Mouse (Mus musculus) kidney, adult 2 months (tissue): ENCODE data around the gene Stx4a. TPM values are rescaled to one million over a fixed set of nuclear protein-coding genes. Genes with fewer than 3 reads are reported as not detected.
"Not testable (repeated sequence)": the region's sequence is repeated elsewhere in the genome, so short reads cannot be mapped to it uniquely, and the experiment has no call there.

ENCODE experiments used
- DNase-seq: peaks from one replicate; pipeline ENCODE4 v3.0.0; 2021
- H3K27ac ChIP-seq: fragments of 200-500 bp; 2 replicates; pipeline ENCODE4 v1.5.1; 2012; ENCODE audit warnings: low read depth, low read length, control low read depth, inconsistent platforms; ENCODE audit not compliant: insufficient read depth
- H3K27me3 ChIP-seq: fragments of 200-500 bp; replicated peaks from 2 replicates; pipeline ENCODE4 v1.6.1; 2012; ENCODE audit warnings: mild to moderate bottlenecking, moderate library complexity, low read length, inconsistent platforms; ENCODE audit not compliant: control insufficient read depth, insufficient read depth
- H3K36me3 ChIP-seq: fragments of 200-500 bp; 2 replicates; pipeline ENCODE4 v1.6.1; 2012; ENCODE audit warnings: mild to moderate bottlenecking, moderate library complexity, low read length, inconsistent platforms; ENCODE audit not compliant: control insufficient read depth, insufficient read depth
- H3K4me1 ChIP-seq: fragments of 200-500 bp; 2 replicates; pipeline ENCODE4 v1.6.1; 2011; ENCODE audit warnings: low read length; ENCODE audit not compliant: control insufficient read depth, insufficient read depth
- H3K4me3 ChIP-seq: fragments of 200-500 bp; 2 replicates; pipeline ENCODE4 v1.5.1; 2011; ENCODE audit warnings: mild to moderate bottlenecking, low read depth, low read length, control low read depth; ENCODE audit not compliant: insufficient read depth
- CTCF ChIP-seq: fragments of 200-500 bp; conservative IDR thresholded peaks from 2 replicates; pipeline ENCODE4 v1.5.1; 2011; ENCODE audit warnings: low read depth, mild to moderate bottlenecking, control low read depth, low read length, moderate library complexity, mixed read lengths; ENCODE audit not compliant: insufficient read depth, insufficient read length
- POLR2A ChIP-seq: fragments of 200-500 bp; IDR thresholded peaks from one replicate; pipeline ENCODE4 v1.6.1; 2011; ENCODE audit warnings: low read depth, low read length, control low read depth
- WGBS: fragments of 180-500 bp; shearing (Covaris S2); methylation state at CpG from one replicate; pipeline ENCODE4 v1.1.7; 2018; 5-methylcytosine and 5-hydroxymethylcytosine counted together
- polyA plus RNA-seq: library from polyadenylated mRNA; depleted of rRNA; stranded (reverse); fragments of >200 nt; gene quantifications from 2 replicates; pipeline ENCODE4 v1.2.3, GENCODE M21; 2012

The Stx4a gene
- polyA plus RNA-seq, 1 experiment, result 66.5 TPM

DNA sequence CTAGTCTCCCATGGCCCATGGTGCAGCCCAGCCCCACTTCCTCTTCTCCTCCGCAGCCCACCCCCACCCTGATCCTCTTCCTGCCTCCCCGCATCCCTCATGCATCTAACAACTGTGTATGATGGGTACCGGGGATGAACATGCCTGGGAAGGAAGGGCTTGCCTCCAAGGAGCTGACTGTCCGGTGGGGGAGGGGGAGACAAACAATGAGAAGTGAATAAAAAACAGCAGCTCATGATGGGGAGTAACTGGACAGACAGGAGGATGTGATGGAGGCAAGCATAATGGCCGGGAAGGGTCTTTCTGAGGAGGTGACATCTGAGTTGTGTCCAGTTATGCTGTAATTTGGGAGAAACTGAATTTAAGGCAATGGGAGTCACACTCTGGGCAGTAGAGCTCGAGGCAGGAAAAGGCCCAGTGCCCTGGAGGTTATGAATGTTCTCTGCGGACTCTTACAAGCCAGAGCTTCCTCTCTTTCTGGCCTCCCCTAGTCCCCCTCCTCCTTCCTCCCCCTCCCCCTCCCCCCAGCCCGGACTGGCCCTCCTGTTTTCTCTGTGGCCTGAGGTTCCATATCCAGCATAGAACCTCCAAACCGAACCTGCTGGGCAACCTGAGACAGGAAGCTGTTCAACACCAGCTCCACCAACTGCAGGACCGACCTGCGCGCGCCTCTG lies 3.1 kb upstream of the Stx4a start:
- H3K36me3 ChIP-seq, result no peaks in the 10 kb centered on the region
- no peaks in the 10 kb centered on the region for H3K4me1 ChIP-seq
- no peaks in the 10 kb centered on the region for H3K27me3 ChIP-seq
- DNase-seq, result peak; percentile 23
- no peak overlapping the region for H3K27ac ChIP-seq
- no peak for TF ChIP-seq CTCF
- TF ChIP-seq POLR2A, result no peak
- H3K4me3 ChIP-seq, result no peak overlapping the region
- 51% methylated on average over 13 of the region's 13 CpGs for WGBS

DNA sequence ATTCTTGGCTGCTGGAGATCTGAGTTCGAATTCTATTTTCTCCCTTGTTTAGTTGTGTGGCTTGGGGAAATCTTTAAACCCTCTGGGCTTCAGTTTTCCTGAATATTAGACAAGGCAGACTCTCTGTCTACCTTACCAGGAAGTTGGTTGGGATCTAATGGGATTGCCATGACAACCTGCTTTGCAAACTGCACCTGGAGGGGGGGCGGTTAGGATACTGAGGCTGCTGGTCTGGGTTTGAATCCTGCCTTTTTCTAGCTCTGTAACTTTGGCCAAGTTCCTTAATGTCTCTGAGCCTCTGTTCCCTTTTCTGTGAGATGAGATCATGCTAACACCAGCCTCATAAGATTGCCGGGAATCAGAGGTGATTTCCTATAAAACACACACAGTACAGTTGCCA lies 1.6 kb upstream of the Stx4a start:
- 84% methylated on average over 3 of the region's 3 CpGs for WGBS
- H3K4me3 ChIP-seq, result no peak overlapping the region
- H3K4me1 ChIP-seq, result no peaks in the 10 kb centered on the region
- H3K27me3 ChIP-seq, result no peaks in the 10 kb centered on the region
- TF ChIP-seq CTCF (no peak), POLR2A (no peak)
- H3K27ac ChIP-seq, result no peak overlapping the region
- no peak for DNase-seq
- H3K36me3 ChIP-seq, result no peaks in the 10 kb centered on the region

DNA sequence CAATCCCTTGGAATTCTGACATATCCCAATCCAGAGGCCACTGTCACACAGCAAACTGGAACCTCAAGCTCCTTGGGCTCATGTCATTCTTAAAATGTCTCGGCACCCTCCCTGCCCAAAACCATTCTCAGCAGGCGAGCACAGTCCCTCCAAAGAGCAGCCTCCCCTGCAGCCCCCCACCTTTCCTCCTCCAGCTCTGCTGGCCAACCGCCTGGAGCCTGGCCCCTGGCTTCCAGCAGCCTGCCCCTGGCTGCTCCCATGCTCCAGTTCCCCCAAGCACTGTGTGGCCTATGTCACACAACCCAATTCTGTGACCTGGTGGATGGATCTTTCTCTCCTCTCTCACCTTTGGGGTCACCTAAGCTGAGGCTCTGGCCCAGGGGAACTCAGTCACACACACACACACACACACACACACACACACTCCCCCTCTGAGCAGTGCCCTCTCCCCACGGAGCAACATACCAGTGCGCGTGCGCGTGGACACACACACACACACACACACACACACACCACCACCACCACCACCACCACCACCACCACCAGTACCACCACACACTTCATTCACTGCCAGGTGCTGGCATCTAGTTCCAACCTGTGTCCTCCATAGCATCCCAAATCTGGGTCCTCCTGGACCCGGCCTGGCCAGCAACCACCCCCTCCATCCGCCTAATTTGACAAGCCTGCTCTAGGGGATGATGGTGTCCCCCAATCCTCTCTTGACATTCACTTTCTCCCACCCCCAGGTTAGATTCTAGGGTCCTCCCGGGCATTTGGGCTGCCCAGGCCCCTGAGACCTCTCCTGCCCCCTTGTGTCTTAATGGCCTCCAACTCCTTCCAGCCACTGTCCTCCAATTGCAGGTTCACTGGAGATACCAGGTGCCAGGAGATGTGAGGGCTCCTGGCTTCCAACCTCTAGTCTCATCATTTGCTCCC lies 590 bp upstream of the Stx4a start:
- H3K27me3 ChIP-seq, result no peaks in the 10 kb centered on the region
- H3K36me3 ChIP-seq, result no peaks in the 10 kb centered on the region
- H3K27ac ChIP-seq, result no peak overlapping the region
- DNase-seq, result no peak
- no peaks in the 10 kb centered on the region for H3K4me1 ChIP-seq
- WGBS, result 76% methylated on average over 11 of the region's 11 CpGs
- no peak for TF ChIP-seq CTCF
- no peak for TF ChIP-seq POLR2A
- peak overlapping the region; percentile 33; the same call in 1 of the 2 replicates for H3K4me3 ChIP-seq

DNA sequence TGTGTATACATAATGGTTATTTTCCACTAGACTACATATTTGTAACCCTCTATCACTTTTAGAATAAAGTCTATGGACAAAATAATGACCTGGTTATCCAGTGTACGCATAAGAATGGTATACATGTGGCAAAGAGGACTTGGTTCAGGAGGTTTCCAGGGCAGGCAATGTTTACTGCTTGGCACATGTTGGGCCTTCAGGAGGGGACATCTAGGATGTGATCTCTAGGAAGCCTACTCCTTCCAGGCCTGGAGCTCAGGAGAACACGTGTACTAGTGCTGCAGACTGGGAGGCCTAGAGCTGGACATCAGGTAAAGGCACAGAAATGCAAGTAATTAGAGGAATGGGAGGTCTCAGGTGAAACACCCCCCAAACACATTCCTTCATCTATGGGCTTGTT lies 11.5 kb downstream of the Stx4a start:
- WGBS, result 88% methylated on average over 2 of the region's 2 CpGs

DNA sequence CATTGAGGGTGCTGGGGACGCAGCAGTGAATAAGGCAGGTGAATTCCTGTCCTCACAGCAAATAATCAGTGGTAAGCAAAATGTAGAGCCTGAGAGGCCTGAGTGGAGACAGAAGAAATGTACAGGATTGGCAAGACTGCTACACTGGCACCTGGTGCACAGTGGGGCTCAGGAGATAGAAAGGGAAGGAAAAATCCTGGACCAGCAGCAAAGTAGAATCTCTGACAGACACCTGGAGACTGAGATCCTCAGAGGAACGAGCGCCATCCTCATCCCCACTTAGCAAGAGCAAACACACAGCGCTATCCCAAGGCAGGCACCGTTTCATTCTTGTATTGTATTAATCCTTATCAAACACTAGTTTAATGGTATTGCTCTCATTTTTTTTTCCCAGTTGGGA lies 13.4 kb downstream of the Stx4a start:
- DNase-seq, result no peak
- no peaks in the 10 kb centered on the region for H3K27me3 ChIP-seq
- no peak for TF ChIP-seq POLR2A
- TF ChIP-seq CTCF, result no peak
- WGBS, result 93% methylated on average over 5 of the region's 5 CpGs
- H3K27ac ChIP-seq, result no peak overlapping the region
- no peak overlapping the region for H3K4me3 ChIP-seq
- H3K36me3 ChIP-seq, result no peaks in the 10 kb centered on the region
- H3K4me1 ChIP-seq, result peaks cover 4% of the 10 kb centered on the region; the same call in 1 of the 2 replicates

More for the DNA sequence above, 11.5 kb downstream of the Stx4a start:
- no peak overlapping the region for H3K4me3 ChIP-seq
- TF ChIP-seq CTCF (no peak), POLR2A (no peak)
- H3K4me1 ChIP-seq, result no peaks in the 10 kb centered on the region
- H3K27me3 ChIP-seq, result no peaks in the 10 kb centered on the region
- no peak for DNase-seq
- H3K36me3 ChIP-seq, result no peaks in the 10 kb centered on the region
- no peak overlapping the region for H3K27ac ChIP-seq

DNA sequence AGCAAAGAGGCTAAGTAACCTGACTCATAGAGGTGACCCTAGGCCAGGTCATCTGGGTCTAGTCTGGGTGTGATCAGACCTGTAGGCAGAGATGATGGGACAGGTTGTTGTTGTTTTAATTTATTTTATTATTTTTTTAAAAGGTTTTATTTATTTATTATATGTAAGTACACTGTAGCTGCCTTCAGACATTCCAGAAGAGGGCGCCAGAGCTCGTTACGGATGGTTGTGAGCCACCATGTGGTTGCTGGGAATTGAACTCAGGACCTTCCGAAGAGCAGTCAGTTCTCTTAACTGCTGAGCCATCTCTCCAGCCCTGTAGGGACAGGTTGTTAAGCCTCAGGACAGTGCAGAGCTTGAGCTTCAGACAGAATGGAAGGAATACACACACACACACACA lies 13.8 kb downstream of the Stx4a start:
- WGBS, result 74% methylated on average over 4 of the region's 4 CpGs
- H3K4me3 ChIP-seq, H3K36me3 ChIP-seq, DNase-seq, H3K27ac ChIP-seq, H3K27me3 ChIP-seq, H3K4me1 ChIP-seq: not testable (repeated sequence)

DNA sequence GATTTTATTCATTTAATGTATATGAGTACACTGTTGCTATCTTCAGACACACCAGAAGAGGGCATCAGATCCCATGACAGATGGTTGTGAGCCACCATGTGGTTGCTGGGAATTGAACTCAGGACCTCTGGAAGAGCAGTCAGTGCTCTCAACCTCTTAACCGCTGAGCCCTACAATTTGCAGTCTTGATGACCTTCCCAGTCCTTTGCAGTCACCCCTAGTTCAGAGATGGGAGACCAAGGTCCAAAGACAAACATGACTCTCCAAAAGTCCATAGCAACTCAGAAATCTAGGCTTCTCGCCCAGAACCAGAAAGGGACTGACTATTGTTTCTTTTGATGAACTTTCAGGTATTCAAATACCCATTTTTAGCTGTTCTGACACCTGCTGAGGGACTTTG lies 15.9 kb downstream of the Stx4a start:
- 71% methylated on average over 2 of the region's 2 CpGs for WGBS
- not testable (repeated sequence) for H3K36me3 ChIP-seq, H3K4me1 ChIP-seq, DNase-seq, H3K4me3 ChIP-seq, H3K27ac ChIP-seq, H3K27me3 ChIP-seq
